Comparison of ENCODE assay signal across 9 mouse cellular contexts in genomic region chr11:120729432-120730050, GRCm38 (mm10). TPM values are rescaled to one million over a fixed set of nuclear protein-coding genes. Genes with fewer than 3 reads are reported as not detected.
DNase-seq lines count a peak whose midpoint lies in the region; ATAC-seq and TF ChIP-seq lines count a peak whose summit lies in the region.
"Not testable (repeated sequence)": the region's sequence is repeated elsewhere in the genome, so short reads cannot be mapped to it uniquely, and the experiment has no call there.
"Had no signal": no experiment of that assay in that cellular context is flagged by ENCODE, and none has a peak within 500 bp of the region (broad histone marks: within the 10 kb centered on the region; RNA-seq: fewer than 3 reads in every experiment).

No protein-coding gene starts in this region.

- H3K27me3 ChIP-seq in embryonic facial prominence, embryonic 13.5 days; intestine, embryonic 16.5 days (replicated peaks; ENCODE audit: control insufficient read depth, insufficient read depth, low read length); limb, embryonic 14.5 days (ENCODE audit: control insufficient read depth, insufficient read depth, low read length); neural tube, embryonic 13.5 days: not testable (repeated sequence)
- peaks cover 52% of the 10 kb centered on the region for H3K27me3 ChIP-seq in heart, embryonic 12.5 days (replicated peaks)

- H3K27ac ChIP-seq in embryonic facial prominence, embryonic 13.5 days; heart, embryonic 12.5 days (ENCODE audit: poor library complexity, severe bottlenecking); intestine, embryonic 16.5 days (ENCODE audit: low read length); limb, embryonic 14.5 days (replicated peaks; ENCODE audit: low read depth, low read length); neural tube, embryonic 13.5 days (replicated peaks): not testable (repeated sequence)

- peak overlapping the region; percentile 51 for H3K4me2 ChIP-seq in embryonic facial prominence, embryonic 13.5 days
- peak overlapping the region; percentile 40 for H3K4me2 ChIP-seq in heart, embryonic 12.5 days
- H3K4me2 ChIP-seq in intestine, embryonic 16.5 days (ENCODE audit: low read depth, low read length): peak overlapping the region; percentile 19; the same call in 1 of the 2 replicates
- peak overlapping the region; percentile 37 for H3K4me2 ChIP-seq in limb, embryonic 14.5 days (replicated peaks; ENCODE audit: low read depth, low read length, severe bottlenecking)
- H3K4me2 ChIP-seq in neural tube, embryonic 13.5 days: peak overlapping the region; percentile 35

- peaks cover 33% of the 10 kb centered on the region for H3K4me1 ChIP-seq in embryonic facial prominence, embryonic 13.5 days
- peaks cover 21% of the 10 kb centered on the region for H3K4me1 ChIP-seq in heart, embryonic 12.5 days (replicated peaks)
- H3K4me1 ChIP-seq in intestine, embryonic 16.5 days (ENCODE audit: control insufficient read depth, insufficient read depth, low read length): not testable (repeated sequence)
- H3K4me1 ChIP-seq in limb, embryonic 14.5 days (ENCODE audit: control insufficient read depth, insufficient read depth, low read length): peaks cover 14% of the 10 kb centered on the region; the same call in 1 of the 2 replicates
- H3K4me1 ChIP-seq in neural tube, embryonic 13.5 days (replicated peaks): peaks cover 14% of the 10 kb centered on the region

- not testable (repeated sequence) for ATAC-seq in embryonic facial prominence, embryonic 13.5 days (ENCODE audit: insufficient number of reproducible peaks, insufficient read depth, low FRiP score, low TSS enrichment, low read depth); neural tube, embryonic 13.5 days (ENCODE audit: low read depth)
- ATAC-seq in heart, embryonic 12.5 days (ENCODE audit: insufficient number of reproducible peaks, low FRiP score): peak; percentile 26; the same call in 1 of the 2 replicates
- peak; percentile 34 for ATAC-seq in intestine, embryonic 16.5 days
- ATAC-seq in limb, embryonic 14.5 days (ENCODE audit: low FRiP score, low read depth): 0 out of 2 replicates have a peak, but pooled peaks have one; percentile 38

- peak overlapping the region; percentile 17; the same call in 1 of the 2 replicates for H3K4me3 ChIP-seq in embryonic facial prominence, embryonic 13.5 days
- not testable (repeated sequence) for H3K4me3 ChIP-seq in heart, embryonic 12.5 days; neural tube, embryonic 13.5 days
- H3K4me3 ChIP-seq in intestine, embryonic 16.5 days (ENCODE audit: low read length): peak overlapping the region; percentile 15; the same call in 1 of the 2 replicates
- 0 out of 2 replicates have a peak overlapping the region, but pooled peaks have one; percentile 0 for H3K4me3 ChIP-seq in limb, embryonic 14.5 days (replicated peaks; ENCODE audit: low read length)

- 0 out of 2 replicates have a peak overlapping the region, but pooled peaks have one; percentile 21 for H3K9ac ChIP-seq in embryonic facial prominence, embryonic 13.5 days
- H3K9ac ChIP-seq in heart, embryonic 12.5 days; intestine, embryonic 16.5 days (ENCODE audit: low read depth, low read length); limb, embryonic 14.5 days (ENCODE audit: low read depth, low read length, severe bottlenecking); neural tube, embryonic 13.5 days: not testable (repeated sequence)

- H3K9me3 ChIP-seq in embryonic facial prominence, embryonic 13.5 days; heart, embryonic 12.5 days (replicated peaks); intestine, embryonic 16.5 days (ENCODE audit: control insufficient read depth, low read length); limb, embryonic 14.5 days (ENCODE audit: control insufficient read depth, low read length); neural tube, embryonic 13.5 days: not testable (repeated sequence)

- H3K36me3 ChIP-seq in embryonic facial prominence, embryonic 13.5 days; heart, embryonic 12.5 days; intestine, embryonic 16.5 days (ENCODE audit: control insufficient read depth, insufficient read depth, low read length); limb, embryonic 14.5 days (ENCODE audit: control insufficient read depth, insufficient read depth, low read length); neural tube, embryonic 13.5 days: not testable (repeated sequence)

- WGBS in embryonic facial prominence, embryonic 13.5 days: 4% methylated on average over 18 of the region's 21 CpGs
- WGBS in heart, embryonic 12.5 days: 2% methylated on average over 18 of the region's 21 CpGs
- 1% methylated on average over 17 of the region's 21 CpGs for WGBS in intestine, embryonic 16.5 days
- 3% methylated on average over 17 of the region's 21 CpGs for WGBS in limb, embryonic 14.5 days
- 3% methylated on average over 18 of the region's 21 CpGs for WGBS in neural tube, embryonic 13.5 days

- not testable (repeated sequence) for TF ChIP-seq POLR2A in limb, embryonic 14.5 days (IDR thresholded peaks at IDR 0.05; ENCODE audit: borderline replicate concordance, extremely low read depth, insufficient read depth, insufficient read length)

- DNase-seq in adrenal gland, adult 2 months: peak; percentile 66
- DNase-seq in limb, embryonic 14.5 days (ENCODE audit: low spot score): peak; percentile 43
- peak; percentile 88 for DNase-seq in lung, postnatal 36 days
- peak; percentile 56 for DNase-seq in urinary bladder, postnatal 14 days (ENCODE audit: low spot score)

RNA-seq across cellular contexts. Expression of gene Cbr2, which starts 2.4 kb away (rescaled TPM):
- 10 to 100 TPM in 1 of 2 experiments, 1 to 10 TPM in 1; 8.3 to 10.6 TPM for total RNA-seq in adrenal gland, adult 2 months (2021)
- polyA plus RNA-seq in adrenal gland, adult 2 months (2012; rRNA removed): 52.6 and 54.2 TPM in 2 replicates
- 27.1 and 32.3 TPM in 2 replicates for polyA plus RNA-seq in embryonic facial prominence, embryonic 13.5 days (2015; fragmentation: Nextera tagmentation; extraction: Ambion mirVana)
- 1.1 and 1.9 TPM in 2 replicates for polyA plus RNA-seq in heart, embryonic 12.5 days (2016; fragmentation: Nextera tagmentation; extraction: Ambion mirVana)
- 1.7 and 2.3 TPM in 2 replicates for polyA plus RNA-seq in intestine, embryonic 16.5 days (2015; fragmentation: Nextera tagmentation; extraction: Ambion mirVana)
- polyA plus RNA-seq in limb, embryonic 14.5 days (2012; rRNA removed): 11.9 and 19.6 TPM in 2 replicates
- 7.3 and 10.8 TPM in 2 replicates for polyA plus RNA-seq in limb, embryonic 14.5 days (2014; fragmentation: Nextera tagmentation; extraction: Ambion mirVana)
- 0.99 and 1.2 TPM in 2 replicates for polyA plus RNA-seq in neural tube, embryonic 13.5 days (2015; fragmentation: Nextera tagmentation; extraction: Ambion mirVana)
- polyA plus RNA-seq: activated CD4-positive, CD25-positive, alpha-beta regulatory T cell, adult 4 months had no signal

RNA-seq across cellular contexts. Expression of gene Dcxr, which starts 2.5 kb away (rescaled TPM):
- 100 to 1,000 TPM in 1 of 2 experiments, 10 to 100 TPM in 1; 41.4 to 122 TPM for total RNA-seq in adrenal gland, adult 2 months (2021)
- polyA plus RNA-seq in adrenal gland, adult 2 months (2012; rRNA removed): 136 and 150 TPM in 2 replicates
- polyA plus RNA-seq in embryonic facial prominence, embryonic 13.5 days (2015; fragmentation: Nextera tagmentation; extraction: Ambion mirVana): 17.9 and 18.3 TPM in 2 replicates
- polyA plus RNA-seq in heart, embryonic 12.5 days (2016; fragmentation: Nextera tagmentation; extraction: Ambion mirVana): 4.3 and 5.4 TPM in 2 replicates
- polyA plus RNA-seq in intestine, embryonic 16.5 days (2015; fragmentation: Nextera tagmentation; extraction: Ambion mirVana): 56.0 and 65.0 TPM in 2 replicates
- polyA plus RNA-seq in limb, embryonic 14.5 days (2012; rRNA removed): 18.5 and 21.4 TPM in 2 replicates
- polyA plus RNA-seq in limb, embryonic 14.5 days (2014; fragmentation: Nextera tagmentation; extraction: Ambion mirVana): 21.8 and 26.2 TPM in 2 replicates
- polyA plus RNA-seq in neural tube, embryonic 13.5 days (2015; fragmentation: Nextera tagmentation; extraction: Ambion mirVana): 10.6 and 13.0 TPM in 2 replicates

RNA-seq across cellular contexts. Expression of gene Rac3, which starts 8.3 kb away (rescaled TPM):
- total RNA-seq in adrenal gland, adult 2 months (2021): 10 to 100 TPM; 13.7 to 15.9 TPM
- polyA plus RNA-seq in adrenal gland, adult 2 months (2012; rRNA removed): 21.1 and 25.6 TPM in 2 replicates
- polyA plus RNA-seq in embryonic facial prominence, embryonic 13.5 days (2015; fragmentation: Nextera tagmentation; extraction: Ambion mirVana): 66.0 and 72.6 TPM in 2 replicates
- 7.6 and 8.4 TPM in 2 replicates for polyA plus RNA-seq in heart, embryonic 12.5 days (2016; fragmentation: Nextera tagmentation; extraction: Ambion mirVana)
- 30.4 and 31.2 TPM in 2 replicates for polyA plus RNA-seq in intestine, embryonic 16.5 days (2015; fragmentation: Nextera tagmentation; extraction: Ambion mirVana)
- 90.1 and 95.1 TPM in 2 replicates for polyA plus RNA-seq in limb, embryonic 14.5 days (2012; rRNA removed)
- 14.1 and 18.3 TPM in 2 replicates for polyA plus RNA-seq in limb, embryonic 14.5 days (2014; fragmentation: Nextera tagmentation; extraction: Ambion mirVana)
- polyA plus RNA-seq in neural tube, embryonic 13.5 days (2015; fragmentation: Nextera tagmentation; extraction: Ambion mirVana): 235 and 267 TPM in 2 replicates
- polyA plus RNA-seq: activated CD4-positive, CD25-positive, alpha-beta regulatory T cell, adult 4 months had no signal

RNA-seq across cellular contexts. Expression of gene Lrrc45, which starts 15.8 kb away (rescaled TPM):
- 10 to 100 TPM; 21.9 to 25.3 TPM for total RNA-seq in adrenal gland, adult 2 months (2021)
- 34.2 and 40.1 TPM in 2 replicates for polyA plus RNA-seq in adrenal gland, adult 2 months (2012; rRNA removed)
- 71.0 and 77.8 TPM in 2 replicates for polyA plus RNA-seq in embryonic facial prominence, embryonic 13.5 days (2015; fragmentation: Nextera tagmentation; extraction: Ambion mirVana)
- 35.2 and 37.0 TPM in 2 replicates for polyA plus RNA-seq in heart, embryonic 12.5 days (2016; fragmentation: Nextera tagmentation; extraction: Ambion mirVana)
- polyA plus RNA-seq in intestine, embryonic 16.5 days (2015; fragmentation: Nextera tagmentation; extraction: Ambion mirVana): 43.0 and 44.4 TPM in 2 replicates
- polyA plus RNA-seq in limb, embryonic 14.5 days (2012; rRNA removed): 91.3 and 98.3 TPM in 2 replicates
- polyA plus RNA-seq in limb, embryonic 14.5 days (2014; fragmentation: Nextera tagmentation; extraction: Ambion mirVana): 48.1 and 51.7 TPM in 2 replicates
- 64.4 and 66.0 TPM in 2 replicates for polyA plus RNA-seq in neural tube, embryonic 13.5 days (2015; fragmentation: Nextera tagmentation; extraction: Ambion mirVana)

RNA-seq across cellular contexts. Expression of gene Cenpx, which starts 16.0 kb away (rescaled TPM):
- 10 to 100 TPM; 54.0 to 63.5 TPM for total RNA-seq in adrenal gland, adult 2 months (2021)
- 86.0 and 90.2 TPM in 2 replicates for polyA plus RNA-seq in adrenal gland, adult 2 months (2012; rRNA removed)
- 132 and 154 TPM in 2 replicates for polyA plus RNA-seq in embryonic facial prominence, embryonic 13.5 days (2015; fragmentation: Nextera tagmentation; extraction: Ambion mirVana)
- 117 and 119 TPM in 2 replicates for polyA plus RNA-seq in heart, embryonic 12.5 days (2016; fragmentation: Nextera tagmentation; extraction: Ambion mirVana)
- polyA plus RNA-seq in intestine, embryonic 16.5 days (2015; fragmentation: Nextera tagmentation; extraction: Ambion mirVana): 159 and 174 TPM in 2 replicates
- 101 and 107 TPM in 2 replicates for polyA plus RNA-seq in limb, embryonic 14.5 days (2012; rRNA removed)
- polyA plus RNA-seq in limb, embryonic 14.5 days (2014; fragmentation: Nextera tagmentation; extraction: Ambion mirVana): 159 and 161 TPM in 2 replicates
- polyA plus RNA-seq in neural tube, embryonic 13.5 days (2015; fragmentation: Nextera tagmentation; extraction: Ambion mirVana): 91.2 and 101 TPM in 2 replicates
